ENCODE assay signal across 7 mouse cellular contexts in genomic region chr13:19394171-19394570, GRCm38 (mm10). TPM values are rescaled to one million over a fixed set of nuclear protein-coding genes. Genes with fewer than 3 reads are reported as not detected.
DNase-seq lines count a peak whose midpoint lies in the region; ATAC-seq and TF ChIP-seq lines count a peak whose summit lies in the region.

No protein-coding gene starts in this region.

- no peak for TF ChIP-seq CTCF in E14TG2a.4 (conservative IDR thresholded peaks at IDR 0.05; ENCODE audit: low read length)

- peaks cover 34% of the 10 kb centered on the region for H3K36me3 ChIP-seq in E14TG2a.4 (ENCODE audit: insufficient read depth, low read length)
- no peaks in the 10 kb centered on the region for H3K36me3 ChIP-seq in heart, embryonic 15.5 days
- H3K36me3 ChIP-seq in liver, embryonic 13.5 days: no peaks in the 10 kb centered on the region
- H3K36me3 ChIP-seq in neural tube, embryonic 13.5 days: no peaks in the 10 kb centered on the region

- H3K4me1 ChIP-seq in E14TG2a.4 (replicated peaks; ENCODE audit: low read depth, low read length): peaks cover 37% of the 10 kb centered on the region
- peaks cover 21% of the 10 kb centered on the region for H3K4me1 ChIP-seq in heart, embryonic 15.5 days (replicated peaks)
- H3K4me1 ChIP-seq in liver, embryonic 13.5 days (replicated peaks): peaks cover 23% of the 10 kb centered on the region
- peaks cover 45% of the 10 kb centered on the region for H3K4me1 ChIP-seq in neural tube, embryonic 13.5 days (replicated peaks)

- H3K4me2 ChIP-seq in heart, embryonic 15.5 days: peak overlapping the region; percentile 62
- H3K4me2 ChIP-seq in liver, embryonic 13.5 days: peak overlapping the region; percentile 15; the same call in 1 of the 2 replicates
- H3K4me2 ChIP-seq in neural tube, embryonic 13.5 days: peak overlapping the region; percentile 70

- H3K27ac ChIP-seq in heart, embryonic 15.5 days: no peak overlapping the region
- H3K27ac ChIP-seq in liver, embryonic 13.5 days: no peak overlapping the region
- H3K27ac ChIP-seq in neural tube, embryonic 13.5 days (replicated peaks): no peak overlapping the region

- H3K9ac ChIP-seq in heart, embryonic 15.5 days: no peak overlapping the region
- no peak overlapping the region for H3K9ac ChIP-seq in liver, embryonic 13.5 days
- H3K9ac ChIP-seq in neural tube, embryonic 13.5 days: peak overlapping the region; percentile 95

- ATAC-seq in heart, embryonic 15.5 days (replicated peaks; ENCODE audit: insufficient number of reproducible peaks, insufficient read depth, low FRiP score, low read depth): no peak
- ATAC-seq in liver, embryonic 13.5 days (ENCODE audit: low read depth): no peak
- no peak for ATAC-seq in neural tube, embryonic 13.5 days (ENCODE audit: low read depth)

- peak; percentile 13 for DNase-seq in NIH3T3 (ENCODE audit: low read depth)
- DNase-seq in liver, embryonic 13.5 days: no peak
- no peak for DNase-seq in right cerebral cortex, postnatal 25 days
- DNase-seq in right cerebral cortex, postnatal 4 days: no peak

- 28% methylated on average over 4 of the region's 4 CpGs for WGBS in heart, embryonic 15.5 days
- 59% methylated on average over 4 of the region's 4 CpGs for WGBS in liver, embryonic 13.5 days (ENCODE audit: insufficient replicate concordance)
- 58% methylated on average over 4 of the region's 4 CpGs for WGBS in neural tube, embryonic 13.5 days

- H3K9me3 ChIP-seq in E14TG2a.4 (ENCODE audit: low read length): no peaks in the 10 kb centered on the region
- H3K9me3 ChIP-seq in heart, embryonic 15.5 days (replicated peaks): no peaks in the 10 kb centered on the region
- no peaks in the 10 kb centered on the region for H3K9me3 ChIP-seq in liver, embryonic 13.5 days (replicated peaks)
- H3K9me3 ChIP-seq in neural tube, embryonic 13.5 days: no peaks in the 10 kb centered on the region

- peak overlapping the region; percentile 90 for H3K4me3 ChIP-seq in E14TG2a.4 (replicated peaks; ENCODE audit: low read length)
- H3K4me3 ChIP-seq in heart, embryonic 15.5 days: no peak overlapping the region
- H3K4me3 ChIP-seq in liver, embryonic 13.5 days (replicated peaks): peak overlapping the region; percentile 10; the same call in 1 of the 2 replicates
- H3K4me3 ChIP-seq in neural tube, embryonic 13.5 days: peak overlapping the region; percentile 90

- no peaks in the 10 kb centered on the region for H3K27me3 ChIP-seq in E14TG2a.4 (ENCODE audit: insufficient read depth, low read length)
- H3K27me3 ChIP-seq in heart, embryonic 15.5 days: no peaks in the 10 kb centered on the region
- no peaks in the 10 kb centered on the region for H3K27me3 ChIP-seq in liver, embryonic 13.5 days
- H3K27me3 ChIP-seq in neural tube, embryonic 13.5 days: no peaks in the 10 kb centered on the region

RNA-seq across cellular contexts. Expression of gene Stard3nl, which starts 1.4 kb away (rescaled TPM):
- polyA plus RNA-seq in heart, embryonic 15.5 days (2015; fragmentation: Nextera tagmentation; extraction: Ambion mirVana): 67.2 and 70.0 TPM in 2 replicates
- polyA plus RNA-seq in liver, embryonic 13.5 days (2015; fragmentation: Nextera tagmentation; extraction: Ambion mirVana): 30.7 and 34.6 TPM in 2 replicates
- 207 and 215 TPM in 2 replicates for polyA plus RNA-seq in neural tube, embryonic 13.5 days (2015; fragmentation: Nextera tagmentation; extraction: Ambion mirVana)

Comparison
In these comparisons a context has a peak if more than half of its experiments do, and no peak if none do; other contexts are left out.
1. H3K4me2 ChIP-seq: peak in every context shown above with its lines; median percentile 70 in neural tube, embryonic 13.5 days; 62 in heart, embryonic 15.5 days; 15 in liver, embryonic 13.5 days.